Mouse (Mus musculus) limb, embryonic 15.5 days (tissue): Measurements from ENCODE around the gene Atraid. TPM values are rescaled to one million over a fixed set of nuclear protein-coding genes. Genes with fewer than 3 reads are reported as not detected.

Experiments
- ATAC-seq: fragments of 200-750 bp; cut with Nextera tagmentation; 2 replicates; pipeline ENCODE4 v1.8.0; 2017; ENCODE audit warnings: low read depth, moderate TSS enrichment; ENCODE audit not compliant: insufficient number of reproducible peaks, low FRiP score, low TSS enrichment
- H3K27ac ChIP-seq: fragments of 300-500 bp; sonication (generic); 2 replicates; pipeline ENCODE4 v1.5.1; 2015; ENCODE audit warnings: moderate library complexity, mild to moderate bottlenecking, inconsistent platforms
- H3K27me3 ChIP-seq: fragments of 300-500 bp; sonication (generic); 2 replicates; pipeline ENCODE4 v1.6.1; 2015; ENCODE audit warnings: inconsistent platforms
- H3K36me3 ChIP-seq: fragments of 300-500 bp; sonication (generic); 2 replicates; pipeline ENCODE4 v1.6.1; 2015; ENCODE audit warnings: inconsistent platforms
- H3K4me1 ChIP-seq: fragments of 300-500 bp; sonication (generic); 2 replicates; pipeline ENCODE4 v1.6.1; 2015; ENCODE audit warnings: inconsistent platforms
- H3K4me2 ChIP-seq: fragments of 300-500 bp; sonication (generic); 2 replicates; pipeline ENCODE4 v1.6.1; 2015; ENCODE audit warnings: mild to moderate bottlenecking, inconsistent platforms
- H3K4me3 ChIP-seq: fragments of 300-500 bp; sonication (generic); 2 replicates; pipeline ENCODE4 v1.5.1; 2015; ENCODE audit warnings: mild to moderate bottlenecking, inconsistent platforms
- H3K9ac ChIP-seq: fragments of 300-500 bp; sonication (generic); 2 replicates; pipeline ENCODE4 v1.6.1; 2015; ENCODE audit warnings: inconsistent platforms
- H3K9me3 ChIP-seq: fragments of 300-500 bp; sonication (generic); 2 replicates; pipeline ENCODE4 v1.6.1; 2016; ENCODE audit warnings: inconsistent platforms
- WGBS: fragments of 180-500 bp; shearing (Covaris S2); methylation state at CpG from one replicate; pipeline ENCODE4 v1.1.7; 2015; 5-methylcytosine and 5-hydroxymethylcytosine counted together
- polyA plus RNA-seq: library from polyadenylated mRNA; unstranded; fragments of >200 nt; fragmentation: Nextera tagmentation; extraction: Ambion mirVana; gene quantifications from 2 replicates; pipeline ENCODE4 v1.2.1, GENCODE M21; 2015

Atraid gene
- polyA plus RNA-seq, 1 experiment from 2014 or later, result 179 TPM

- peak overlapping the region; percentile 69 for H3K9ac ChIP-seq
- peaks cover 40% of the 10 kb centered on the region for H3K36me3 ChIP-seq
- H3K9me3 ChIP-seq, result no peaks in the 10 kb centered on the region
- peak overlapping the region; percentile 82 for H3K4me2 ChIP-seq
- peak overlapping the region; percentile 70 for H3K4me3 ChIP-seq
- H3K27me3 ChIP-seq, result no peaks in the 10 kb centered on the region
- WGBS, result 14% methylated on average over 19 of the region's 19 CpGs
- H3K4me1 ChIP-seq, result peaks cover 19% of the 10 kb centered on the region
- peak; percentile 18 for ATAC-seq
- H3K27ac ChIP-seq, result peak overlapping the region; percentile 88
These were observed 7.4 kb downstream of the Atraid start for GRCm38 (mm10) chr5:31055216-31056140.

GRCm38 (mm10) chr5:31069810-31070209 lies 21.7 kb downstream of the Atraid start:
- 93% methylated on average over 3 of the region's 3 CpGs for WGBS
- Histone ChIP-seq H3K9ac (no peak overlapping the region), H3K4me2 (no peak overlapping the region), H3K27me3 (no peaks in the 10 kb centered on the region), H3K9me3 (no peaks in the 10 kb centered on the region), H3K27ac (no peak overlapping the region), H3K4me1 (no peaks in the 10 kb centered on the region), H3K4me3 (no peak overlapping the region), H3K36me3 (peaks cover 95% of the 10 kb centered on the region)
- no peak for ATAC-seq

- H3K4me2 ChIP-seq, result no peak overlapping the region
- no peak for ATAC-seq
- peaks cover 100% of the 10 kb centered on the region for H3K36me3 ChIP-seq
- no peak overlapping the region for H3K9ac ChIP-seq
- no peak overlapping the region for H3K27ac ChIP-seq
- H3K4me1 ChIP-seq, result no peaks in the 10 kb centered on the region
- H3K4me3 ChIP-seq, result no peak overlapping the region
- no peaks in the 10 kb centered on the region for H3K9me3 ChIP-seq
- WGBS, result 79% methylated on average over 2 of the region's 2 CpGs
- H3K27me3 ChIP-seq, result no peaks in the 10 kb centered on the region
These were observed 22.9 kb downstream of the Atraid start for GRCm38 (mm10) chr5:31071059-31071458.

DNA sequence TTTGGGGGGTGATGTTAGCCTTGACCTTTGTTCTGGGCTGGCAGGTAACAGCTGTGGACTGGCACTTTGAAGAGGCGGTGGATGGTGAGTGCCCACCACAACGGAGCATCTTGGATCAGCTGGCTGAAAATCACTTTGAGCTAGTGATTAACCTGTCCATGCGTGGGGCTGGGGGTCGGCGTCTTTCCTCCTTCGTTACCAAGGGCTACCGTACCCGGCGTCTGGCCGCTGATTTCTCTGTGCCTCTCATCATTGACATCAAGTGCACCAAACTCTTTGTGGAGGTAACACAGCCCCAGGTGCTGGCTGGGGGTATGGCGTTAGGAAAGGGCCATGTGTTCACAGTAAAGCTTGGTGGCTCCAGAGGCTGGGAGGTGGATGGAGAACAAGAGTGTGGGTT lies 23.7 kb downstream of the Atraid start:
- 93% methylated on average over 11 of the region's 11 CpGs for WGBS
- H3K4me3 ChIP-seq, result no peak overlapping the region
- H3K9me3 ChIP-seq, result no peaks in the 10 kb centered on the region
- H3K36me3 ChIP-seq, result peaks cover 100% of the 10 kb centered on the region
- H3K9ac ChIP-seq, result no peak overlapping the region
- H3K27ac ChIP-seq, result no peak overlapping the region
- no peaks in the 10 kb centered on the region for H3K27me3 ChIP-seq
- ATAC-seq, result no peak
- no peak overlapping the region for H3K4me2 ChIP-seq
- H3K4me1 ChIP-seq, result no peaks in the 10 kb centered on the region

GRCm38 (mm10) chr5:31073176-31073575 lies 25.1 kb downstream of the Atraid start:
- H3K4me2 ChIP-seq, result no peak overlapping the region
- no peak overlapping the region for H3K27ac ChIP-seq
- no peaks in the 10 kb centered on the region for H3K4me1 ChIP-seq
- no peak overlapping the region for H3K9ac ChIP-seq
- no peaks in the 10 kb centered on the region for H3K9me3 ChIP-seq
- 91% methylated on average over 12 of the region's 12 CpGs for whole genome bisulfite sequencing
- peaks cover 100% of the 10 kb centered on the region for H3K36me3 ChIP-seq
- ATAC-seq, result no peak
- H3K27me3 ChIP-seq, result no peaks in the 10 kb centered on the region
- no peak overlapping the region for H3K4me3 ChIP-seq

DNA sequence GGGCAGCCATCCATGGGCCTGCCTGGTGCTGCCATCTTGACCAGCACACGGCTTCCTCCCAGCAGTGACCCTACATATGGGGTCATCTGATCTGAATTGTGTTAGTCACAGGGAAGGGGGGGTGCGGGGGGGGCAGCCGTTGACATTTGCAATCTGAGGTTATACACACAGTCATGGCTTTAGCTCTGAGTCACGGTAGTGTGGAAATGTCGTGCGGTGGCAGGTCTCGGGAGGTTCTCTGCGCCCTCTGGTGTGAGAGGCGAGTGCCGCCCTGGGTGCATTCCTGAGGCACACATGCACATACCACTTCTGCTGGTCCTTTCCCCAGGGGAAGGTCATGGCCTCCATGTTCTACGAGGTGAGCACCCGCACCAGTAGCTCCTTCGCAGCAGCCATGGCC lies 28.2 kb downstream of the Atraid start:
- no peak overlapping the region for H3K27ac ChIP-seq
- H3K4me2 ChIP-seq, result no peak overlapping the region
- H3K36me3 ChIP-seq, result peaks cover 78% of the 10 kb centered on the region
- no peaks in the 10 kb centered on the region for H3K27me3 ChIP-seq
- H3K4me3 ChIP-seq, result no peak overlapping the region
- ATAC-seq, result no peak
- WGBS, result 88% methylated on average over 13 of the region's 13 CpGs
- no peaks in the 10 kb centered on the region for H3K9me3 ChIP-seq
- 0 out of 2 replicates have a peak, but pooled peaks cover 5% of the 10 kb centered on the region for H3K4me1 ChIP-seq
- no peak overlapping the region for H3K9ac ChIP-seq

- peak overlapping the region; percentile 47; the same call in 1 of the 2 replicates for H3K27ac ChIP-seq
- WGBS, result 67% methylated on average over 13 of the region's 13 CpGs
- H3K4me1 ChIP-seq, result 0 out of 2 replicates have a peak, but pooled peaks cover 5% of the 10 kb centered on the region
- H3K9ac ChIP-seq, result no peak overlapping the region
- H3K4me2 ChIP-seq, result no peak overlapping the region
- ATAC-seq, result no peak
- no peaks in the 10 kb centered on the region for H3K9me3 ChIP-seq
- H3K27me3 ChIP-seq, result peaks cover 12% of the 10 kb centered on the region
- H3K36me3 ChIP-seq, result peaks cover 39% of the 10 kb centered on the region
- H3K4me3 ChIP-seq, result no peak overlapping the region
These were observed 32.1 kb downstream of the Atraid start for GRCm38 (mm10) chr5:31080059-31080794.

- H3K36me3 ChIP-seq, result peaks cover 34% of the 10 kb centered on the region
- no peak for ATAC-seq
- H3K4me3 ChIP-seq, result no peak overlapping the region
- H3K27ac ChIP-seq, result no peak overlapping the region
- H3K27me3 ChIP-seq, result peaks cover 14% of the 10 kb centered on the region
- no peak overlapping the region for H3K9ac ChIP-seq
- 0 out of 2 replicates have a peak, but pooled peaks cover 5% of the 10 kb centered on the region for H3K4me1 ChIP-seq
- WGBS, result 66% methylated on average over 3 of the region's 3 CpGs
- H3K9me3 ChIP-seq, result no peaks in the 10 kb centered on the region
- no peak overlapping the region for H3K4me2 ChIP-seq
These were observed 32.7 kb downstream of the Atraid start for GRCm38 (mm10) chr5:31080795-31081164.

DNA sequence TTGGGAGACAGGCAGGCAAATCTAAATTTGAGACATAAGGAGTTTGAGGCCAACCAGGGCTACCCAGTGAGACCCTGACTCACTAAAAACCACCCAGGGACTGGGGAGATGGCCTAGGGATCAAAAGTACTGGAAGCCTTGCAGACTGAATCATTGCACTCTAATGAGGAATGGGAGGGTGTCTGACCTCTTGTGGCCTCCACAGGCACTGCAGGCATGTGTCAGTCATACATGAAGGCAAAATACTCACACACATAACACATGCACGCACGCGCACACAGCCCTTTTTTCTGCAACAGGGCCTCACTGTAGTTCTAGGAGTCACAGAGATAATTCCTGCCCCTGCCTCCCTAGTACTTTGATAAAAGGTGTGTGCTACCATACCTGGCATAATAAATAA lies 33.3 kb downstream of the Atraid start:
- Histone ChIP-seq H3K27me3 (peaks cover 21% of the 10 kb centered on the region), H3K4me1 (0 out of 2 replicates have a peak, but pooled peaks cover 5% of the 10 kb centered on the region), H3K4me2 (no peak overlapping the region), H3K27ac (no peak overlapping the region), H3K9ac (no peak overlapping the region), H3K36me3 (peaks cover 28% of the 10 kb centered on the region), H3K9me3 (no peaks in the 10 kb centered on the region), H3K4me3 (no peak overlapping the region)
- no peak for ATAC-seq
- 75% methylated on average over 3 of the region's 3 CpGs for WGBS

DNA sequence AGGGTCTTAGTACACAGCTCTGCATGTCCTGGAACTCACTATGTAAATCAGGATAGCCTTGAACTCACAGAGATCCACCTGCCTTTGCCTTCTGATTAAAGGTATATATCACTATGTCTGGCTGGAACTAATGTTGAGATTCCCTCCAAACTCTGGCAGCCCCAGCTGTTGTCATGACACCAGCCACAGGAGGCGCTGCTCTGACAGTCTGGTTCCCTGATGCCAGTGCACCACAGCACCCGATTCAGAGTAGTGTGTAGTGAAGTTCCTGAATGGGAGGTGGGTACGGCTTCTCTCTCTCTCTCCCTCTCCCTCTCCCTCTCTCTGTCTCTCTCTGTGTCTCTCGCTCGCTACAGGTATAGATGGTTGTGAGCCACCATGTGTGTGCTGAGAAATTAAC lies 34.2 kb downstream of the Atraid start:
- WGBS, result 18% methylated on average over 5 of the region's 5 CpGs
- no peak overlapping the region for H3K4me2 ChIP-seq
- H3K36me3 ChIP-seq, result peaks cover 18% of the 10 kb centered on the region
- no peak overlapping the region for H3K27ac ChIP-seq
- 0 out of 2 replicates have a peak, but pooled peaks cover 5% of the 10 kb centered on the region for H3K4me1 ChIP-seq
- no peak overlapping the region for H3K4me3 ChIP-seq
- no peaks in the 10 kb centered on the region for H3K9me3 ChIP-seq
- H3K27me3 ChIP-seq, result peaks cover 25% of the 10 kb centered on the region
- no peak overlapping the region for H3K9ac ChIP-seq
- no peak for ATAC-seq

DNA sequence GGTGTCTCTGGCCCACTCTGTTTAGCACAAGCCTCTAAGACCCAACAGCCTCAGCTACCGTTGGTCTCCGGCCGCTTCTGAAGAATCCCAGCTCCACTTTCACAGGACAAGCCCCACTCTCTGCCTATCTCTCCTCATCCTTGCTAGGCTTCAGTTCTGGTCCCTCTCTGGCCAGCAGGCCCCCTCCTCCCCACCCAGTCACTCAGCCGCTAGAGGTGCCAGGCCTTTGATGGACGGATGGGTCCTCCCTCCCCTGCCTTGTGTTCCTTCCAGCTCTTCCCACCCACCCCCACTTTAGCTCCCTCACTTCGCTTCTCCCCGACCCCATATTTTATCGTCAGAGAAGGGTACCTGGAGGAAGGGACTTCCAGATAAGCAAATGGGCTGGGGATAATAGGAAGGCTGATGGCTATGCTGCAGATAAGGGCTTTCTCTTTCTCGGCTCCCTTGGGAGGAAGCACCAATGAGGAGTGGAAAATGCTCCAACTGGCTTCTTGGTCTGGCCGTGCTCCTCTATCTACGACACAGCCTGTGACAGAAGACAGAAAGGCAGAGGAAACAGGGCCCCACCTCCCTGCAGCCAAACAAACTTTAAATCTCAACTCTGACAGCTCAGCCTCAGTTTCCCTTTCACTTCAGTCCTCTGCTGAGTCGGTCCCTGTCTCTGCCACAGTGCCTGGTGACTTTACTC lies 35.0 kb downstream of the Atraid start:
- Histone ChIP-seq H3K4me1 (0 out of 2 replicates have a peak, but pooled peaks cover 5% of the 10 kb centered on the region), H3K9me3 (no peaks in the 10 kb centered on the region), H3K9ac (no peak overlapping the region), H3K27ac (no peak overlapping the region), H3K4me3 (no peak overlapping the region), H3K27me3 (peaks cover 30% of the 10 kb centered on the region), H3K36me3 (peaks cover 11% of the 10 kb centered on the region), H3K4me2 (no peak overlapping the region)
- 28% methylated on average over 12 of the region's 12 CpGs for WGBS
- no peak for ATAC-seq
